Mouse (Mus musculus): ENCODE data around the gene Nexmif. TPM values are rescaled to one million over a fixed set of nuclear protein-coding genes. Genes with fewer than 3 reads are reported as not detected.

Gene Nexmif
- 0.12 TPM for total RNA-seq (2023)

GRCm38 (mm10) chrX:104200736-104201591 is at the start of gene Nexmif:
Gene Nexmif, minus strand, starts transcription at chrX:104201185.

Other genes with a start within 250 kb of the Nexmif start
- gene Rlim, start 219.9 kb downstream of the Nexmif start, total RNA-seq (2023): 96.0 TPM
- gene Abcb7, start 212.7 kb upstream of the Nexmif start, total RNA-seq (2023): 23.4 TPM